Mouse (Mus musculus) frontal cortex, postnatal 25 days (tissue): ENCODE measurements around the gene Flot2.
"Not testable (repeated sequence)": the region's sequence is repeated elsewhere in the genome, so short reads cannot be mapped to it uniquely, and the experiment has no call there.

Experiments used
- DNase-seq, 2 experiments: peaks; one replicate each; pipeline ENCODE4 v3.0.0; 2022; ENCODE audit warnings: low spot score in 2 of 2

Gene Flot2

DNA sequence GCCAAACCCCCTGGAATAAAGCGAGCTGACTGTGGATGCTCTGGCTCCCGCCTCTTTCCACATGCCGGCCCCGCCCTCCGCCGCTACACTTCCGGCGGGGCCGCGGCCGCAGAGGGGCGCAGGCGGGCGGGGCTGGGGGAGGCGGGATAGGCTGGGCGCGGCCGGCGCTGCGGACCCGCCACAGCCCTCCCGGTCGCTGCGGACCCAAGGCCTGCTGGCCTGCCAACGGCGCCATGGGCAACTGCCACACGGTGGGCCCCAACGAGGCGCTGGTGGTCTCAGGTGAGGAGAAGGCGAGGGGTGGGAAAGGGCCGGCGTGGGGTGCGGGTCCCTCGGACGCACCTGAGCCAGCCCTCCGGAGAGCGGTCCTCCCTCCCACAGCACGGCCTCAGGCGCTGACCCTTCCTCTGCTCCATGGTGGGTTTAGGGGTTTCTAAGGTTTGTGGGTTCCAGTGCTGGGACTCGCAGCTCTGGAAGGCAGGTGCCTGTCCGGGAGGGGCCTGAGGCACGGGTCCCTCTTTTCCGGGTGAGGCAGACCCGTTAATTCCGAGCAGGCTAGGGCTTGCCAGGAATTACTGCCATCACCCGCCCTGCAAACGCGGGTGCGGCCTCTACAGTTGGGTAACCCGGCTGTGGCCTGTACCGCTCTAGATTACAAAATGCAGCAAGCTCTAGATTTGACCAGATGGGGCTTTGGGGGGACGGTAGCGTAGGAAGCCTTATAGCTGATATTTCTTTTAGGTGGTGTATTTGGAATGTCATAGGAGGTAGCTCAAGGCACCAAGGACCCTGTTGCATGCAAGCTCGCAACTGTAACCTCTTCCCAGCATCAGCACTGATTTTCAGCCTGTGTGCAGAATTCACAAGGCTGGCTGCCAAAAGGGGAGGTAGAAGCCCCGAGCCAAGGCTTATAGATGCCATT is at the start of gene Flot2:
Gene Flot2, plus strand, starts transcription at position 101 of the 922 bp plus-strand sequence.
- DNase-seq, result no peak

DNA sequence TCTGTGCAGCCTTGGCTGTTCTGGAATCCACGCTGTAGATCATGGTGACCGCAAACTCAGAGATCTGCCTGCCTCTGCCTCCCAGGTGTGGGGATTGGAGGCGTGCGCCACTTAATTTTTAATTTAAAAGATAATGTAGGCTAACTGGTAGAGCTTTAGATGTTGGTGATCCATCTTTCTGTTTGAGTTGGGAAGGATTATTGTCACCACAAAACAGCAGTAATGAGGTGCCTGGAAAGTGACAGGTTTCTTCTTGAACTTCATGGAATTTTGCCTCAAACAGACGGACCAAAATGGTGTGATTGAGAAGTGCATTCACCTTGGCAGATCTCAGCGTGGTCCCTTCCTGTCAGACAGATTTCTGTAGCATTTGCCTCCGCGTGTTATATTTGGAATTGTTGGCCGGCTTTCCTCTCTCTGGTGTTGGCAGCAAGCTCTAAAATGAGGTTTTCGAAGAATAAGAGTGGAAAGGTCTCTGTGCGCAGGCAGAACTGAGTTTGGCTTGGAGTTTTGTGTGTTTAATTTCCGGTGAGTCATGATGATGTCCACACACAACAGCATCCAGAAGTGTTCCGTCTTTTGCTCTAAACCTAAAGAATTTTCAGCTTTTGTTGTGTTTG is 48.5 kb upstream of the Flot2 start:
- no peak for DNase-seq

DNA sequence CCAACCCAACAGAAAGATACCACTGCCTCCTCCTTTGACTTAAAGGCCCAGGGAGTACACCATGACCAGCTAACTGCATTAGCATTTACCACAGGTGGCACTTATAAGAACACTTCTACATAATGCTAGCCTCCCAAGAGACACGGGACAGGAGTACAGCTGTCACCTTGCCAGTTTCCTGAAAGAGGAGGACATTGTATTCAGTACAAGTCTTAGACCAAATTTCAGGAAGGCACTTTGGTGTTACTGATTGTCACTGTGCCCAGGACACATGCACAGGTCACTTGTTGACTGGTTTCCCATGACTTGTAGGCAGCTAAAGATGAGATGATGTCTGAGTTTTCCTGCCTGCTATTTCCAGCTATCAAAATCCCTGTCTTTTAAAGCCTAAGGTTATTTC is 42.2 kb upstream of the Flot2 start:
- DNase-seq, result no peak

DNA sequence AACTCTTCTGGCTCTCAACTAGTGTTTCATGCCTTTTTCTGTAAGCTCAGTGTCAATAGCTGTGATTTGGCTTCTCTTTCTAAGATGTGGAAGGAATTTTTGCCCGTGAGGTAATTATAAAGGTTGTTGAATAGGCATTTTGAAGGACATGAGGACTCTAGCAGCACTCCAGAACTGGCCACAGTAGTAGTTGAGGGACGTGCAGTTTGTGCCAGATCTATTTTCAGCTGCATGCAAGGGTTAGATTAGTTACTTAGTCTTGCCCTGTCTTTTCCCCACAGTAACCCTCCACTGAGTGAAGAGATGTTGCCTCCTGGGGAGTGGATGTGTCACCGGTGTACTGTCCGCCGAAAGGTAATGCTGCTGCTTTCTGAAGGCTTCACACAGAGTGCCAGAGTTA is 31.3 kb upstream of the Flot2 start:
- DNase-seq, result no peak

DNA sequence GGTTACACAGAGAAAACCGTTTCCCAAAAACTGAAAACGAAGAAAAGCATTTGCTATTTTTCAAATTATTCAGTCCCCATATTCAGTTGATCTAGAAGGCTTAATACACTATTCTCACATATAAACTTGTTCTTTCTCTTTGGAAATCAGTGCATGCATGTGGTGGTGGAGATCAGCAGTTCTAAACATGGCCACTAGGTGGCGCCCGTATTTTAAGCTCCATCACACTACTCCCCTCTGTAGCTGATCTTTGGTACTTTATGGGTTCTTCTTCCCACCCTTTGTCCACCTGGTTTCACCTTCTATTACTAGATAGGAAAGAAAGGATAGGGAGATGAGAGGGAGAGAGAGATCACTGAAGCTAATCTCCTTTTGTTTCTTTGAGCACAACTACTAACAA is 18.1 kb upstream of the Flot2 start:
- peak; percentile 62 to 63 for DNase-seq

DNA sequence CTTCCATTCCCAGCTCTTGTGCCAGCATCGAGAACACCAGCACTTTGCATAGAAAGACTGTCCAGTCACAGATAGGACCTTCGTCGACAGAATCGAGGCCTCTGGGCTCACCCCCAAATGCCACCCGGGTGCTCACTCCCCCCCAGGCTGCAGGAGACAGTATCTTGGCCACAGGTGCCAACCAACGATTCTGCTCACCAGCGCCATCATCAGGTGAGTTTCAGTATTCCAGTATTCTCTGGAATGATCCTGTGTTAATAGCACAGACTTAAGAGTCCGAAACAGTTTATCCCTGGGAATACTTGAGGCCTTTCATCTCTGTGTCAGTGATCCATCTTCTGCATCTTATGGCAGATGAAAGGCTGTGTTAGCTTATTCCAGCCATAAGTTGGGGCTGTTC is 14.1 kb upstream of the Flot2 start:
- no peak for DNase-seq

DNA sequence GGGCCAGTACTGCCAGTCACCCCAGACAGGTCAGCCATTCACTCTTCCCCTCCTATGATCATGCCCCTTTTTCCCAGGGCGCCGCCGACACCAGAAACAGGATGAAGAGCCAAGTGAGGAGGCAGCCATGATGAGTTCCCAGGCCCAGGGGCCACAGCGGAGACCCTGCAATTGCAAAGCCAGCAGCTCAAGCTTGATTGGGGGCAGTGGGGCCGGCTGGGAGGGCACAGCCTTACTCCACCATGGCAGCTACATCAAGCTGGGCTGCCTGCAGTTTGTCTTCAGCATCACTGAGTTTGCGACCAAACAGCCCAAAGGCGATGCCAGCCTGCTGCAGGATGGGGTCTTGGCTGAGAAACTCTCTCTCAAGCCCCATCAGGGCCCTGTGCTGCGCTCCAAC is 8.5 kb upstream of the Flot2 start:
- no peak for DNase-seq

DNA sequence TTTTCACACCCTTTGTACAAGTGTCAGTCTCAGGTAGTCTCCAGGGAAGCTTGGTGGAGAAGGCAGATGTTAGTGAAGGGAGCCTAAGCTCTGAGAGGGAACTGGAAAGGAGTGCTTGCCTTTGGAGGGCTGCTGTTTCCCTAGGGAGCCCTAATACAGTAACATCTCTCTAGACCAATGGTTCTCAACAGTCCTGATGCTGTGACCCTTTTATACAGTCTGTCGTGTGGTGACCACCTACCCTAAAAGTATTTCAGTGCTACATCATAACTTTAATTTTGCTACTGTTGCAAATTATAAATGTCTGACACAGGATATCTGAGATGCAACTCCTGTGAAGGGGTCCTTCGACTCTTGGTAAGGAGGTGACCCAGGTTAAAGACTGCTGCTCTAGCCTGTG is 7.1 kb upstream of the Flot2 start:
- DNase-seq, result no peak

DNA sequence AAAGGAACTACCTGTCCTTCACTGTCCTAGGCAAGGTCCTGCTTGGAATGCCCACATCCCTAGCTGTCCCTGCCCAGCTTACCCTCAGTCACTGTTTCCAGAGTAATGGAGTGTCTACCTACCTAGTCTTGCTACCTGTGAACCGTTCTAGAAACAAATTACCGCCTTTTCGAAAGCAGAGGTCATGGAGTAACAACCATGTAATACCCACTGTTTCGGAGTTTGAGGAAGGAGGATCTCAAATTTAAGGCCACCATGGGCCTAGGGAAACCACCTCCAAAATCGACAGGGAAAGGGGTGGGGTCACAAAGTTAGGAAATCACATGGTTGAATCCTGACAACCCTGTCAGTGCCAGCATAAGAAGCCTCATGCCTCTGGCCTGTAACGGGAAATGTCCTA is 6.3 kb upstream of the Flot2 start:
- no peak for DNase-seq

DNA sequence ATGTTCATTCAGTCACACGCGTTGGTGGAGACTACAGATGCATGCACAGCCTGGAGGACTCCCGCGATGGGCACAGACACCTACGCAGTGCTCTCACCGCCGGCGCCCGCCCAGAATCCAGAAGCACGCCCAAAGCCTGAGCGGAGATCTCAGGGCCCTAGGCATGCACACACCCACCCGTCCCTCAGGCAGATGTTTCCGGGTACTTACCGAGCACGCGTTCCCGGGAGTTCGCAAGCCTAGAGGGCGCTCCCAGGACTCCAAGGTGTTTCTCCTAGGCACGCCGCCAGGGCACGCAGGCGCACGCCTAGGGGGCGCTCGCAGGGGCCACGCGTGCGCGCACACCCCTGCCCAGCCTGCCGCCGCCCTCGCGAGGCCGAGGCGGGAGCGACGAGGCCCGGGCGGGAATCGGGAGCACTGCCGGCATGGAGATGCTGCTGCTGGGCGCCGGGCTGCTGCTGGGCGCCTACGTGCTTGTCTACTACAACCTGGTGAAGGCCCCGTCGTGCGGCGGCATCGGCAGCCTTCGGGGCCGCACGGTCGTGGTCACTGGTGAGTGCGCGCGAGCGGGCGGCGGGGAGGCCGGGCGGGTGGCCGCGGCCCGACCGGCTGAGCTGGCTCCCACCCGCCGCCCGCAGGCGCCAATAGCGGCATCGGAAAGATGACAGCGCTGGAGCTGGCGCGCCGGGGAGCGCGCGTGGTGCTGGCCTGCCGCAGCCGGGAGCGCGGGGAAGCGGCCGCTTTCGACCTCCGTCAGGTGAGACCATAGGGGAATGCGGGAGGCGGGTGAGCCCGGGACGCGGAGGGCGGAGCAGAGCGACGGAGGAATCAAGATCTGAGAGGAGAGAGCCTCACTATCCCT is 5.6 kb upstream of the Flot2 start, which contains the start of gene Dhrs13:
Gene Dhrs13, plus strand, starts transcription at position 334 of the 862 bp plus-strand sequence.
- DNase-seq, result peak; percentile 77 to 85

DNA sequence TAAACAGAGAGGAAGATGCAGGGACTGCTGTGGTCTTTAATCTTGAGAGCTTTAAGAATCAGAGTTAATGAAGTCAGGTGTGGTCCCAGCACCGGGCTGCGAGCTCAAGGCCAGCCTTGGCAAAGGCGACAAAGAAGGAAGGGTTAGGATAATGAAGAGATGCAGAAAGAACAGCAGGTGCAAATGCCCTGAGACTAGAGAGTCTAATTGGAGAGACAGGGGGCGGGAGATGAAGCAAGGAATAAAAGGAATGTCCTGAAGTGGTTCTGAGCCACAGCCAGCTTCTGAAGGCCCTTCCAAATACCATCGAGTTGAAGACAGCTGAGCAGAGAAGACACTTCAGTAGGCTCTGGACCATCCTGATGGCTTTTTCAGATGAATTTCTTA is 4.9 kb upstream of the Flot2 start:
- no peak for DNase-seq

DNA sequence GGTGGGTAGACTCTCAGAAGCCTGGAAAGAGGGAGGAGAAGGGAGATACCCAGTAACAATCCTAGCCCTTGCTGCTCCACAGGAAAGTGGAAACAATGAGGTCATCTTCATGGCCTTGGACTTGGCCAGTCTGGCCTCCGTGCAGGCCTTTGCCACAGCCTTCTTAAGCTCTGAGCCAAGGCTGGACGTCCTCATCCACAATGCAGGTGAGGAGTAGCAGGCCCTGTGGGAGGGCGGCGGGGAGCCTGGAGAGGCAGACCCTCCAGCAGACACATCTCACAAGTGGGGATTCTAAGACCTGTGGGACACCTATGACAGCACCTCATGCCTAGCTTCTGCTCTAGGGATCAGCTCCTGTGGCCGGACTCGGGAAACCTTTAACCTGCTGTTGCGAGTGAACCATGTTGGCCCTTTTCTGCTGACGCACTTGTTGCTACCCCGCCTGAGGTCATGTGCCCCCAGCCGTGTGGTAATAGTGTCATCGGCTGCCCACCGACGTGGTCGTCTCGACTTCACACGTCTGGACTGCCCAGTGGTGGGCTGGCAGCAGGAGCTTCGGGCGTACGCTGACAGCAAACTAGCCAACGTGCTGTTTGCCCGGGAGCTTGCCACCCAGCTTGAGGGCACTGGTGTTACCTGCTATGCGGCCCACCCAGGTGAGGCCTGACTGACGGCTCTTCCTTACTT is 3.7 kb upstream of the Flot2 start:
- no peak for DNase-seq

DNA sequence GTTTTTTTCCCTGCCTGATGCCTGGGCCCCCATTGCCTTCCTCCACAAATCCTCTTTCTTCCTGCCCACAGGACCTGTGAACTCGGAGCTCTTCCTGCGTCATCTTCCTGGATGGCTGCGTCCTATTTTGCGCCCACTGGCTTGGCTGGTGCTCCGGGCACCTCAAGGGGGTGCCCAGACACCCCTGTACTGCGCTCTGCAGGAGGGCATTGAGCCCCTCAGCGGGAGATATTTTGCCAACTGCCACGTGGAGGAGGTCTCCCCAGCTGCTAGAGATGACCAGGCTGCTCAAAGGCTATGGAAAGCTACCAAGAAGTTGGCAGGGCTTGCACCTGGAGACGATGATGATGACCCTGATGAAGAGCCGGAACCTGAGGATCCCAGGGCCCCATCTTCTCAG is 940 bp upstream of the Flot2 start:
- no peak for DNase-seq

DNA sequence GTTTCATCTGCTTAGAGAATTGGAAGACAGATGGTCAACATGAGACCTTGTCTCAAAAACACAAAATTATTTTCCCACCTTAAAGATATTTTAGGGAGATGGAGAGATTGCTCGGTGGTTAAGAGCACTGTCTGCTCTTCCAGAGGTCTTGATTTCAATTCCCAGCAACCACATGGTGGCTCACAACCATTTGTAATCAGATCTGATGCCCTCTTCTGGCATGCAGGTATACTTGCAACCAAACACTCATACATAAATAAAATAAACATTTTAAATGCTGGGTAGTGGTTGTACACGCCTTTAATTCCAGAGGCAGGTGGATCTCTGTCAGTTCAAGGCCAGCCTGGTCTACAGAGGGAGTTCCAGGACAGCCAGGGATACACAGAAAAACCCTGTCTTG is 3.1 kb downstream of the Flot2 start:
- DNase-seq, result no peak

DNA sequence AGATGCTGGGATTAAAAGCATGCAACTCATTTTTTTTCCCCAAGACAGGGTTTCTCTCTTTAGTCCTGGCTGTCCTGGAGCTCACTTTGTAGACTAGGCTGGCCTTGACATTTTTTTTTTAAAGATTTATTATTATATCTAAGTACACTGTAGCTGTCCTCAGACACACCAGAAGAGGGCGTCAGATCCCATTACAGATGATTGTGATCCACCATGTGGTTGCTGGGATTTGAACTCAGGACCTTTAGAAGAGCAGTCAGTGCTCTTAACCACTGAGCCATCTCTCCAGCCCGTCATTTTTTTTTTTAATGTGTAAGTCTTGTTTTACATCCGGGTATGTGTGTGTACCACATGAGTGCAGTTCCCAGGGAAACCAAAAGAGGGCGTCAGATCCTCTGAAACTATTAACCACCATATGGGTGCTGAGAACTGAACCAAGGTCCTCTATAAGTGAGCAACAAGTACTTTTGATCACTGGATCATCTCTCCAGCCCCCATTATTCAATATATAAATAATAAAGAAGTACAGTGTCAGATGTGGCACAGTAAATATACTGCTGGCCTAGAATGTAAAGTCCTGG is 4.6 kb downstream of the Flot2 start:
- not testable (repeated sequence) for DNase-seq

DNA sequence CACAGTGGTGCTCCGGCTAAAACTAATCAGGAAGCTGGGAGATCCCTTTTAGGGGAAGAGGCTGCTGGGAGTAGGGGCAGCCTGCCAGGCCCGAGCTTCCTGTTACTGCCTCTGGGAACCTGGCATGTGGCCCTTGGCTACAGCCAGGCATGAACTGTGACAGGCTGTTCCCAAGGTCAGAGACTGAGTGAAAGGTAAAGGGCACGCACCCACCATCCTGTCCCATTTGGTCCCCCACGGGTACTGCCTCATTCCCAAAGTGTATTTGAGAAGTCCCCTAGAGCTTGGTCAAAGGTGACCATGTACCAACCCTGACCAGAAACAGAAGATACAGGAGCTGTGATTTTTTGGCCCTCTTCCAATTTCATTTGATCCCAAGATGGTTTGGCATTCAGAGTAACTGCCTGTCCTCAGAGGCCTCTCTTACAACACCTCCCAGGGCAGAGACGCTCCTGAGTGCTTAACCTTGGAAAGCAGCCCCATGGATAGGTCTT is 7.1 kb downstream of the Flot2 start:
- DNase-seq, result peak in 1 of 2 experiments; percentile 29

DNA sequence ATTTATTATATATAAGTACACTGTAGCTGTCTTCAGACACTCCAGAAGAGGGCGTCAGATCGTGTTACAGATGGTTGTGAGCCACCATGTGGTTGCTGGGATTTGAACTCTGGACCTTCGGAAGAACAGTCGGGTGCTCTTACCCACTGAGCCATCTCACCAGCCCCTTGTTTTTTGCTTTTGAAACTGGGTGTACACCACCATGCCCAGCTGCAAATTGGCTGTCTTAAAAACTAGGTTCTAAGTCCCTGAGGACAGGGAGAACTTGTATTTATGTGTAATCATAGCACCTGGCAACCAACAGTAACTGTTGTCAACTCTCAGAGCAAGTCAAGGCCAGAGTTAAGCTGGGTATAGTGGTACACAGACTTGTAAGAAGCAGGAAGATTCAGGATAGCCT is 10.9 kb downstream of the Flot2 start:
- not testable (repeated sequence) for DNase-seq

DNA sequence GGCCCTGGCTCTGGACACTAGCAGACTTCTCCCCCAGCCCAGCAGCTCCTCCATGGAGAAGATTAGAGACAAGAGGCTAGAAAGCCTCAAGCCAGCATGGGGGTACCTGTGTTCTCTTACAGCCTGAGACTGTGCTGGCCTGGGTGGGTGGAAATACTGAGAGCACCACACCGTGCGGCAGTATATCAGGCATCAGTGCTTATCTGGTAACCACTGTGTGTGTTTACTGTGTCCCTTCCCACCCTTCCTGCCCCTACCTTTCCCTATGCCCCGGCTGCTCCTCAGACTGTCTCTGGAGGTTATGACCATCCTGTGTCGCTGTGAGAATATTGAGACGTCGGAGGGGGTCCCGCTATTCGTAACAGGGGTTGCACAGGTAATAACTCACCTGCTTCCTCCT is 15.3 kb downstream of the Flot2 start:
- no peak for DNase-seq

DNA sequence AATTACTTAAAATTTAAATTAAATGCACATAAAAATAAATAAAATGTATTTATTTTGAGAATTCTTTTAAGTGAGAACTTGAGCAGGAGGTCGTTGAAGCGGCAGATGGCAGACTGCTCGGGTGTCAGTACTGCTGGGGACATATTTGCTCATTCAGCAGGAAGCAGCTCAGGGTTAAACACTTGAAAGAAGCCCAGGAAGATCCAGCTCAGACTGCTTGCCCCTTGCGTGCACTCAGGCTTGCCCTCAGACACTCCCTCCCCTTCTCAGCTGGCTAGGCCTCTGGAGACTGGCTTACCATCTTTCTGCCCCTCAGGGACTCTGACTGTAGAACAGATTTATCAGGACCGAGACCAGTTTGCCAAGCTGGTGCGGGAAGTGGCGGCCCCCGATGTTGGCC is 19.2 kb downstream of the Flot2 start:
- DNase-seq, result no peak

DNA sequence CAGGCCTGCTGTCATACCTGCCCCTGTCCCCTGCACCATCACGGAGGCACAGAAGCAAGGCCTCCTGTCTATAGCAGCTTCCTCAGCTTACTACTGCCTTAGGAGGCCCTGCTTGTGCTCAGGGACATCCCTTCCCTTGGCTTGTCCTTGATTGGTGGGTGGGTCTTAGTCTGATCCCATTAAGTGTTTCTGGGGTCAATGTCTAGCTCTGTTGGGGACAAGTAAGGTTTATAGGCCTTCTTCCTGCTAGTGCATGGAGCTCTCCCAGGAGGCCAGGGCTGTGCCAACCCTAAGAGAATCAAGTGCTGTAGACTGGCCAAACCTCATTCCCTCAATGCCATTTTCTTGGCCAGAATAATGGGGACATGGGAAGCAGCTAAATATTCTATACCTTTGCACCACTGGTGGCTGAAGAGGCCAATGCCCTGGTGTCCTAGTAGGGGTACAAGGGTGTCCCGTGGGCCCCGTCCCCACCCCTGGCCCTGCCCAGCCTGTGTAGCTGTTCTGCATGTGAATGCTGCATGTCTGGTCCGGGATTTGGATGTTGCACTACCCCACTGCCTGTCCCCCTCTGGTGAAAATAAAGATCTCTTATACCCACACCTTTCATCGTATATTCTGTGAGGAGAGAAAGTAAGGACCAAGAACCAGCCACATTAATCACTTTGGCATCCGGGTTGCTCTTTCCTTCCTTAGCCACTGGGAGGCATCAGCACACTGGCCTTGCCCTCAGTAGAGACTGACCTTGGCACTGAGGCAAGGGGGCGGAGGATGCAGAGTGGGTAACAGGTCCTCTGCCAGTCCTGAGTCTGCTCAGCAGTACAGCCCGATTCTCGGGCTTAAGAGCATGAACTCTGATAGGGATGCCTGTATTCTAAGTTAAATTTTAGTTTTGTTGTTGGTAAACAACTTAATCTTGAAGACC is 22.4 kb downstream of the Flot2 start:
- DNase-seq, result peak; percentile 18 to 49
